Mouse (Mus musculus): ENCODE results near the gene Tmem198.

DNA sequence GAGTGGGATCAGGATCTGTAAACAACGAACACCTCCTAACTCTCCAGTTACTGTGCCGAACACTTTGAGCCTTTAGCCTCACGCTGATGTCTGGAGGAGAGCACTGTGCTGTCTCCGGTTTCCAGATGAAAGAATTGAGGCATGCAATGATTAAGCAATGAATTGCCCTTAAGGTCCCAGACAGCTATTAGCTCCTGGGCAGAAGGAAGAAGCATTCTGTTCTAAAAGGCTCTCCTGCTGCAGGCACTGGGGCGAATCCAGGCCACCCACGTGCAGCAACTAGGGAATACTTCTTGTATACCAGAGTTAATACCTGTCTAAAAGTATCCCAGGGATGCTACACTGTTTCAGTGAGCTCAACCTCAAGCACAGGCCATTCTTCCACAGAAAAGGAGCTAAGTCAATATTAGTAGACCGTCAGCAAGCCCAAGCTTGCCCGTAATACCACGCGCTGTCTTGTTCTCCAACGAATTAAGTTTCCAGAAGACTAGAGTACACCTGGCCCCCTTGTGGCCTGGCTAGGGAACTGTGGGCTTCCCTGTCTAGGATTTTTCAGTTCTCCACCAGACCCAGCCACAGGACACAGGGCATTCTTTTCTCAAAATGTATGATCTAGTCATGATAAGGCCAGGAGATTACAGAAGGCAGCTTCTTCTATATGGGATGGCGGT is 15.7 kb downstream of the Tmem198 start:
- peak; percentile 47 for TF ChIP-seq CTCF (IDR thresholded peaks at IDR 0.05; ENCODE audit: low read depth, low read length)
- TF ChIP-seq EP300 (IDR thresholded peaks at IDR 0.05; ENCODE audit: insufficient read depth, low read depth, low read length): no peak
